Mouse (Mus musculus): ENCODE data around the gene Hoxc9.
A peak's percentile ranks its signal among the peaks of the same experiment; 100 is the strongest.

The Hoxc9 gene

GRCm38 (mm10) chr15:102998608-102999182 is 22.5 kb downstream of the Hoxc9 start:
- no peak for DNase-seq (ENCODE audit: low read depth, low spot score)

- DNase-seq (ENCODE audit: low read depth, low spot score) = peak; percentile 91
Observed at GRCm38 (mm10) chr15:102999183-102999831, 23.1 kb downstream of the Hoxc9 start.

- DNase-seq (ENCODE audit: low read depth, low spot score) = no peak
Observed at GRCm38 (mm10) chr15:102999955-103000354, 23.7 kb downstream of the Hoxc9 start.

GRCm38 (mm10) chr15:103000501-103000901 is 24.3 kb downstream of the Hoxc9 start:
- no peak for DNase-seq (ENCODE audit: low read depth, low spot score)

- DNase-seq (ENCODE audit: low read depth, low spot score) = no peak
Observed at GRCm38 (mm10) chr15:103001370-103001769, 25.1 kb downstream of the Hoxc9 start.

- DNase-seq (ENCODE audit: low read depth, low spot score) = no peak
Observed at GRCm38 (mm10) chr15:103002156-103002555, 25.9 kb downstream of the Hoxc9 start.

GRCm38 (mm10) chr15:103002821-103003448 is 26.7 kb downstream of the Hoxc9 start:
- no peak for DNase-seq (ENCODE audit: low read depth, low spot score)

GRCm38 (mm10) chr15:103005308-103005707 is 29.1 kb downstream of the Hoxc9 start:
- DNase-seq (ENCODE audit: low read depth, low spot score) = no peak

- DNase-seq (ENCODE audit: low read depth, low spot score) = no peak
Observed at GRCm38 (mm10) chr15:103005797-103006196, 29.6 kb downstream of the Hoxc9 start.

GRCm38 (mm10) chr15:103006326-103006725 is 30.1 kb downstream of the Hoxc9 start:
- no peak for DNase-seq (ENCODE audit: low read depth, low spot score)

GRCm38 (mm10) chr15:103009265-103010111 is 33.2 kb downstream of the Hoxc9 start:
- no peak for DNase-seq (ENCODE audit: low read depth, low spot score)

GRCm38 (mm10) chr15:103010112-103010846 is 34.0 kb downstream of the Hoxc9 start:
- DNase-seq (ENCODE audit: low read depth, low spot score) = no peak

- no peak for DNase-seq (ENCODE audit: low read depth, low spot score)
Observed at GRCm38 (mm10) chr15:103010847-103011555, 34.8 kb downstream of the Hoxc9 start.

GRCm38 (mm10) chr15:103011928-103012486 is 35.8 kb downstream of the Hoxc9 start:
- DNase-seq (ENCODE audit: low read depth, low spot score) = no peak

GRCm38 (mm10) chr15:103013238-103013984 is 37.2 kb downstream of the Hoxc9 start:
- peak; percentile 51 for DNase-seq (ENCODE audit: low read depth, low spot score)

GRCm38 (mm10) chr15:103014166-103015008 is 38.1 kb downstream of the Hoxc9 start:
- DNase-seq (ENCODE audit: low read depth, low spot score) = no peak

GRCm38 (mm10) chr15:103015009-103015399 is 38.8 kb downstream of the Hoxc9 start:
- no peak for DNase-seq (ENCODE audit: low read depth, low spot score)

GRCm38 (mm10) chr15:103015406-103016166 is 39.3 kb downstream of the Hoxc9 start:
- no peak for DNase-seq (ENCODE audit: low read depth, low spot score)

All from A20 (cell line).